Mouse (Mus musculus) liver, embryonic 11.5 days (tissue): ENCODE data around the gene Abcc6. TPM values are rescaled to one million over a fixed set of nuclear protein-coding genes. Genes with fewer than 3 reads are reported as not detected.
"Not testable (repeated sequence)": the region's sequence is repeated elsewhere in the genome, so short reads cannot be mapped to it uniquely, and the experiment has no call there.

ENCODE experiments used
- ATAC-seq: fragments of 200-750 bp; cut with Nextera tagmentation; replicated peaks from 2 replicates; pipeline ENCODE4 v1.8.0; 2017; ENCODE audit warnings: moderate number of reproducible peaks, mild to moderate bottlenecking, moderate TSS enrichment, moderate library complexity; ENCODE audit not compliant: low FRiP score
- DNase-seq: peaks from one replicate; pipeline ENCODE4 v3.0.0-alpha.2; 2017; ENCODE audit warnings: low spot score
- H3K27ac ChIP-seq: fragments of 300-500 bp; sonication (generic); 2 replicates; pipeline ENCODE4 v1.5.1; 2014; ENCODE audit warnings: mild to moderate bottlenecking, low read depth, low read length, control low read depth
- H3K27me3 ChIP-seq: fragments of 300-500 bp; sonication (generic); replicated peaks from 2 replicates; pipeline ENCODE4 v1.6.1; 2014; ENCODE audit warnings: low read length, mixed read lengths; ENCODE audit not compliant: control insufficient read depth, insufficient read depth
- H3K36me3 ChIP-seq: fragments of 300-500 bp; sonication (generic); 2 replicates; pipeline ENCODE4 v1.6.1; 2014; ENCODE audit warnings: mild to moderate bottlenecking, low read length, moderate library complexity, mixed read lengths; ENCODE audit not compliant: control insufficient read depth, insufficient read depth
- H3K4me1 ChIP-seq: fragments of 300-500 bp; sonication (generic); replicated peaks from 2 replicates; pipeline ENCODE4 v1.6.1; 2014; ENCODE audit warnings: low read length, mixed read lengths; ENCODE audit not compliant: control insufficient read depth, insufficient read depth
- H3K4me2 ChIP-seq: fragments of 300-500 bp; sonication (generic); 2 replicates; pipeline ENCODE4 v1.6.1; 2014; ENCODE audit warnings: mild to moderate bottlenecking, control low read depth, moderate library complexity
- H3K4me3 ChIP-seq: fragments of 300-500 bp; sonication (generic); 2 replicates; pipeline ENCODE4 v1.5.1; 2014; ENCODE audit warnings: low read depth, low read length, control low read depth
- H3K9ac ChIP-seq: fragments of 300-500 bp; sonication (generic); 2 replicates; pipeline ENCODE4 v1.6.1; 2014; ENCODE audit warnings: low read depth, low read length, control low read depth
- H3K9me3 ChIP-seq: fragments of 300-500 bp; sonication (generic); 2 replicates; pipeline ENCODE4 v1.6.1; 2016; ENCODE audit warnings: low read length, inconsistent platforms, mixed read lengths; ENCODE audit not compliant: control insufficient read depth
- WGBS: fragments of 180-500 bp; shearing (Covaris S2); extraction: QIAGEN DNeasy Blood & Tissue Kit; methylation state at CpG from one replicate; pipeline ENCODE4 v1.1.7; 2014; 5-methylcytosine and 5-hydroxymethylcytosine counted together
- polyA plus RNA-seq: library from polyadenylated mRNA; unstranded; fragments of >200 nt; fragmentation: Nextera tagmentation; extraction: Ambion mirVana; gene quantifications from 2 replicates; pipeline ENCODE4 v1.2.1, GENCODE M21; 2014

Gene Abcc6
- polyA plus RNA-seq, 1 experiment from 2014 or later: 5.4 TPM

DNA sequence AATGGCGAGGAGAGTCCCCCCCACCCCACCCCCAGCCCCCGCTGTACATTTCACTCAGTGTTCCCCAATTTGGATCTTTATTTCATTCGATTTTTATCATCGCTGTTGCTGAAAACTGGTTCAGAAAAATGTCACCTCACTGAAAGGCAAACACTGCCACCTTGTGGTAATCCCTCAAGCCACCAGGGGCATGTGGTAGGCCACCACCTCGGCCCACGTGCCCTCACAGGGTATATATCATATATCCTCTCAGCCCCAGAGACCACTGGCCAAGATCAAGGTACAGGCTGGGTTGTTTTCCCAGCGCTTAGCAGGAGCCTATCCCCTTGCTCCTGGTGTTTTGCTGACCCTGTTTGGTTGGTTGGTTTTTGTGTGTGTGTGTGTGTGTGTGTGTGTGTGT, 95.0 kb downstream of the Abcc6 start:
- no peaks in the 10 kb centered on the region for H3K36me3 ChIP-seq
- ATAC-seq (no peak), DNase-seq (no peak)
- no peak overlapping the region for H3K4me3 ChIP-seq
- H3K9me3 ChIP-seq: no peaks in the 10 kb centered on the region
- no peak overlapping the region for H3K4me2 ChIP-seq
- H3K9ac ChIP-seq: no peak overlapping the region
- H3K27me3 ChIP-seq: no peaks in the 10 kb centered on the region
- 21% methylated on average over 7 of the region's 7 CpGs for WGBS
- no peaks in the 10 kb centered on the region for H3K4me1 ChIP-seq
- no peak overlapping the region for H3K27ac ChIP-seq

DNA sequence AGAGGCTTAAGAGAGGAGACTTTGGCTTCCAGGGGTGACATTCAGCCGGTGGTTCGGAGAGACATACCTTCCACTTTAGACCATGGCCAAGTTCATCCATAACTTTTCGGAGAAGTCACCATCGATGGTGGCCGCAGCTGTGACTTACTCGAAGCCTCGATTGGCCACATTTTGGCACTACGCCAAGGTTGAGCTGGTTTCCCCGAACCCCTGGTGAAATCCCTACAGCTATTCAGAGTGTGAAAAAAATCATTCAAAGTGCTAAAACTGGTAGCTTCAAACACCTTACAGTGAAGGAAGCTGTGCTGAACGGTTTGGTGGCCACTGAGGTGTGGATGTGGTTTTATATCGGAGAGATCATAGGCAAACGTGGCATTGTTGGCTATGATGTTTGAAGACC, 96.3 kb downstream of the Abcc6 start:
- not testable (repeated sequence) for H3K27me3 ChIP-seq, H3K27ac ChIP-seq, H3K9ac ChIP-seq, ATAC-seq, H3K4me2 ChIP-seq, H3K36me3 ChIP-seq, H3K4me1 ChIP-seq, H3K4me3 ChIP-seq, H3K9me3 ChIP-seq, DNase-seq
- WGBS: 86% methylated on average over 12 of the region's 12 CpGs

DNA sequence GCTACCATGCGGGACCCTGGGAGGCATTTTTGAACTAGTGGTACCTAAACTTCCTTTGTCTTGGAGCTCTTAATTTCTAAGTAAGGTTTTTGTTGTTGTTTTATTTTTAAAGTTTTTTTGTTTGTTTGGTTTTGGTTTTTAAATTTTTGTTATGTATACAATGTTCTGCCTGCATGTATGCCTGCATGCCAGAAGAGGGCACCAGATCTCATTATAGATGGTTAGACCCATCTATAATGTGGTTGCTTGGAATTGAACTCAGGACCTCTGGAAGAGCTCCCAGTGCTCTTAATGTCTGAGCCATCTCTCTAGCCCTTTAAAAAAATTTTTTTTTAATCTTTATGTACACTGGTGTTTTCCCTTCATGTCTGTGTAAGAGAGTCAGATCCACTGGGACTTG, 100.4 kb downstream of the Abcc6 start:
- H3K4me1 ChIP-seq: 0 out of 2 replicates have a peak, but pooled peaks cover 2% of the 10 kb centered on the region
- no peak overlapping the region for H3K27ac ChIP-seq
- 84% methylated on average over 1 of the region's 1 CpGs for WGBS
- ATAC-seq (no peak), DNase-seq (no peak)
- no peak overlapping the region for H3K4me2 ChIP-seq
- H3K4me3 ChIP-seq: no peak overlapping the region
- 0 out of 2 replicates have a peak, but pooled peaks cover 4% of the 10 kb centered on the region for H3K27me3 ChIP-seq
- no peaks in the 10 kb centered on the region for H3K36me3 ChIP-seq
- no peaks in the 10 kb centered on the region for H3K9me3 ChIP-seq
- H3K9ac ChIP-seq: no peak overlapping the region

DNA sequence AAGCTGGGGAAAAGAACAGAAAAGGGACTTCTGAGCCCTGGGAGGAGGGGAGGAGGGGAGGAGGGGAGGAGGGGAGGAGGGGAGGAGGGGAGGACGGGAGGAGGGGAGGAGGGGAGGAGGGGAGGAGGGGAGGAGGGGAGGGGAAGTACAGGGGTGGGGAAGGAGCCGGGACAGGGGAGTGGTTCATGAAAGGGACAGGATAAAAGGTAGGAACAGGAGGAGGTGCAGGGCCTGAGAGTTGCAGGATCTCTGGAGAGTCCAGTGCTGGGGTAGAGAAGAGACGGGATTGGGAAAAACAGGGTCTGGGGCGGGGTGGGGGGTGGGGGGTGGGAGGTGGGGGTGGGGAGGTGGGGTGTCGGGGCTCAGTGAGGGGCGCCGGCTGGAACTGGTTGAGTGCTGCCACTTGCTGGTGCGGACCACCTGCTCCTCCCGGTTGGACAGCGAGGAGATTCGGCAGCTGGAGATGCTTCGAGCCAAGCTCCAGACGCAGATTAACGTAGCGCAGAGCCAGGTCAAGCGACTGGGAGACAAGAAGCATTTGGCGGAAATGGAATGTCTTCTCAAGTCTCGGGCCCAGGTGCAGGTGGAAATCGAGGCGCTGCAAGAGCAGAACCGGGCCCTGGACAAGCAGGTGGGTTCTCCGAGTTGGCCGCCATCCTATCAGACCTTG, 101.3 kb downstream of the Abcc6 start:
- Histone ChIP-seq H3K27ac (no peak overlapping the region), H3K36me3 (no peaks in the 10 kb centered on the region), H3K9ac (no peak overlapping the region), H3K4me1 (0 out of 2 replicates have a peak, but pooled peaks cover 5% of the 10 kb centered on the region), H3K4me3 (no peak overlapping the region), H3K4me2 (peak overlapping the region; percentile 21; the same call in 1 of the 2 replicates), H3K27me3 (0 out of 2 replicates have a peak, but pooled peaks cover 4% of the 10 kb centered on the region), H3K9me3 (no peaks in the 10 kb centered on the region)
- no peak for DNase-seq
- 27% methylated on average over 20 of the region's 23 CpGs for WGBS
- no peak for ATAC-seq

DNA sequence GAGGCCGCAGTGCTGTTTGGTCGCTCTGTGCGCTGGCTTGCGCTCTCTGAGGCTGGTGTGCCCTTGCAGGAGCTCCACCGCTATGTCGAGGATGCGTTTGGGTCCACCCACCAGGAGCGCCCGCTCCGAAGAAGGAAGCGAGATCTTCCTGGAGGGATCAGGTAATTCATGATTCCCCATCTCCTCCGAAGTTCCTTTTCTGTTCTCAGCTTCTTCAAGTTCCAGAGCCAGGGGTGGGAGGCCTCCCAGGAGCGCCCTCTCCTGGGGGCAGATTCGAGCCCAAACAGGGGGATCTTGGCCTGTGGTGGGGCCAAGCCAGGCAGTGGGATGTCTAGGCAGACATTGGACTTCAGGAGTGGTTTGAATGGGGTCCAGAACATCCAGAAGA, 105.7 kb downstream of the Abcc6 start:
- peak overlapping the region; percentile 48 for H3K4me3 ChIP-seq
- no peak for ATAC-seq
- peak overlapping the region; percentile 75 for H3K4me2 ChIP-seq
- H3K9ac ChIP-seq: peak overlapping the region; percentile 65; the same call in 1 of the 2 replicates
- no peaks in the 10 kb centered on the region for H3K36me3 ChIP-seq
- H3K4me1 ChIP-seq: peaks cover 33% of the 10 kb centered on the region
- H3K27ac ChIP-seq: peak overlapping the region; percentile 91; the same call in 1 of the 2 replicates
- 13% methylated on average over 14 of the region's 14 CpGs for WGBS
- DNase-seq: peak; percentile 51
- no peaks in the 10 kb centered on the region for H3K9me3 ChIP-seq
- H3K27me3 ChIP-seq: 0 out of 2 replicates have a peak, but pooled peaks cover 4% of the 10 kb centered on the region

DNA sequence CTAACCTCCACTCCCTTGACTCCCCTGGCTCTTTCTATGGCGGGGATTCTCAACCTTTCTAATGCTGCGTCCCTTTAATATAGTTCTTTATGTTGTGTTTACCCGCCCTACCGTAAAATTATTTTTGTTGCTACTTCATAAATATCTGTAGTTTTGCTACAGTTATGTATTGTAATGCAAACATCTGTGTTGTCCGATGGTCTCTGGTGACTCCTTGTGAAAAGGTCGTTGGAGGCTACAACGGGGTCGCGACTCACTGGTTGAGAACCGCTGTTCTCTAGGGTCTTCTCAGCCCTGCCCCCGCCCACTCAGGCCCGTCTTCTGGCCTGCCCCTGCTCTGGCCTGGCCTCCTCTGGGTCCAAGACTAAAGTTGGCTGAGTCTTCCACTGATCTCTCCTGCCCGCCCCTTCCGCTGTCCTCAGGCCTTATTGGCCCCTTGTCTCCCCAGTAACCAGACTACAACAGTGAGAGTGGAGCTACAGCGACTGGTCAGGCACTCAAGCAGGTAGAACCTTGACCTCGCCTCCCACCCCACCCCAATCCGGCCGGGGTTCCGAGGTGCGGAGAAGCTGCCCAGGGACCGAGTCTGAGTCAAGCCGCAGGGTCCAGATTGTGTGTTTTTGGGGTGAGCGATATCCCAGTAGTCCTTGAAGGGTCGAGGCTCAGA, 106.2 kb downstream of the Abcc6 start, which contains the start of gene Ccdc114:
Ccdc114 (plus strand) TSS at position 311 of the 667 bp plus-strand sequence.
- H3K4me1 ChIP-seq: peaks cover 31% of the 10 kb centered on the region

DNA sequence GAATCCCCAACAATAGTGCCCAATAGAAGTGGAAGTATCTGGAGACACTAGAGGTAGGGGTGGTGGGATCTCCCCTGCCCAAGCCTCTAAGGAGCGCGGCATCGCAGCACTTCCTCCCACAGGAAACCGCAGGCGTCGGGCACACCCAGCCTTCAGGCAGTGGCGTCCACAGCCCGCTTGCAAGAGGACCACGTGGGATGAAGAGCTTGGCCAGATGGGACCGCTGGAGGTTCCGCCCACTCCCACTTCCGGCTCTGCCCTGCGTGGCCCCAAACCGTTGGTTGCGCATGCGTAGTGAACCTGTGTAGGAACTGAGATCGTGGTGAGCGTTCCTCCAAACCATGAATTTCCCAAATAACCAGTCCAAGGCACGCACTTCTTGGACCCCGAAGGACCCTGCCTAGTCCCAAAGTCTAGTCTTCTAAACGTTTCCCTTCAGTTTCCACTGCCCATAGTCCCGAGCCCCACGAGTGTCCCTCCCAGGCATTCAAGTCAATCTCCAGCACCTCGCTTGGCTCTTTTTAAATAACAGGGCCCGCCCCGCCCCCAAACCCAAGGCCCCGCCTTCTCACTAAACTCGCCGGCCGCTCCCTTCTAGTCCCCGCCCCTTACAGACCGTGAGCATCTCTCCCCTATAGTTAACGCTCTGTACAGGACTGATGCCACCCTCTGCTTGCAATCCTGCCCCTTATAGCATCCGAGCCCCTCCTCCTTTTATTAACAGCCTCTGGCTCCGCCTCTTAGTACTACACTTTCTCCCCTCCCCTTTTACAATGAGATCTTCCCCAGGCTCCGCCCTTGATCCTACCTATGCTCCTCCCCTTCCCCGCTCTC, 107.0 kb downstream of the Abcc6 start:
- no peaks in the 10 kb centered on the region for H3K9me3 ChIP-seq
- peak; percentile 97 for DNase-seq
- H3K4me3 ChIP-seq: peak overlapping the region; percentile 48
- peak overlapping the region; percentile 75 for H3K4me2 ChIP-seq
- under 1% methylated on average over 37 of the region's 37 CpGs for WGBS
- H3K27ac ChIP-seq: peak overlapping the region; percentile 91
- H3K36me3 ChIP-seq: no peaks in the 10 kb centered on the region
- peaks cover 31% of the 10 kb centered on the region for H3K4me1 ChIP-seq
- H3K27me3 ChIP-seq: 0 out of 2 replicates have a peak, but pooled peaks cover 4% of the 10 kb centered on the region
- peak; percentile 89 for ATAC-seq
- peak overlapping the region; percentile 59 for H3K9ac ChIP-seq

More for the DNA sequence above, 106.2 kb downstream of the Abcc6 start, which contains the start of gene Ccdc114:
- peak; percentile 79 for DNase-seq
- 2% methylated on average over 24 of the region's 24 CpGs for WGBS
- Histone ChIP-seq H3K9me3 (no peaks in the 10 kb centered on the region), H3K36me3 (no peaks in the 10 kb centered on the region), H3K9ac (peak within 1 kb of the TSS; percentile 65), H3K4me3 (peak within 1 kb of the TSS; percentile 48), H3K27me3 (0 out of 2 replicates have a peak, but pooled peaks cover 4% of the 10 kb centered on the region), H3K27ac (peak within 1 kb of the TSS; percentile 91), H3K4me2 (peak within 1 kb of the TSS; percentile 75)
- ATAC-seq: peak; percentile 68

DNA sequence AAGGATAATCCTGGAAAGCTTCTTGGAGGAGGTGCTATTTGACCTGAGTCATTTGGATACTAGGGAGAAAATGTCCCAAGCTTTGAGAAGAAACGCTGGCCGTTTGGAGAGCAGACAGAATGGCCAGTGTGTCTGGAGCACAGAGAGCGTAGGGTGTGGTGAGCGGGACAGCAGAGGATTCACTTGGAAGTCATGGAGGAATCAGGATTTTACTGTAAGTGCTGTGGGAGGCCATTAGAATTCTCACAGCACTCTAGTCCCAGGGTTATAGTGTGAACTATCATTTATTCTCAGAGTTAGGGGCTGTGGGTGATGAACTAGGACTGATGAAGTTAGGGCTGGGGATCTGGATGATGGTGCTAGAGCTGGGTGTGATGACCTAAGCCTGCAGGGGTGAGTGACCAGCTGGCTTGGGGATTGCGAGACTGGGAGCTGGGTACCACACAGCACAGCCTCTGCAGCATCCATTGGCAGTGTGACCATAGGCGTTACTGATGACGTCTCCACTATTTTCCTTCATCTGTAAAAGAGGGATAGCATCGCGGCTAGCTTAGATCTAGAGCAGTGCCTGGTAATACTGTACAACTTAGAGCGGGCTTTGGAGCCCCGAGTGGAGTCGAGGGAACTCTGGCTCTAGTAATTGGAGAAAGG, 108.0 kb downstream of the Abcc6 start:
- WGBS: 67% methylated on average over 12 of the region's 12 CpGs
- ATAC-seq (no peak), DNase-seq (no peak)
- Histone ChIP-seq H3K27me3 (no peaks in the 10 kb centered on the region), H3K4me2 (peak overlapping the region; percentile 75), H3K27ac (peak overlapping the region; percentile 91), H3K4me1 (peaks cover 42% of the 10 kb centered on the region), H3K36me3 (no peaks in the 10 kb centered on the region; the same call in 1 of the 2 replicates), H3K9me3 (no peaks in the 10 kb centered on the region), H3K9ac (peak overlapping the region; percentile 59), H3K4me3 (no peak overlapping the region)
